Mouse (Mus musculus) frontal cortex, adult 2 months (tissue): Measurements from ENCODE around the gene Nol9. TPM values are rescaled to one million over a fixed set of nuclear protein-coding genes. Genes with fewer than 3 reads are reported as not detected.

Experiments
- DNase-seq, 2 experiments: peaks; one replicate each; pipeline ENCODE4 v3.0.0; 2022; ENCODE audit warnings: low spot score in 1 of 2; ENCODE audit errors: extremely low spot score in 1 of 2
- polyA plus RNA-seq: library from polyadenylated mRNA; depleted of rRNA; stranded (reverse); fragments of >200 nt; gene quantifications from 2 replicates; pipeline ENCODE4 v1.2.3, GENCODE M21; 2012

The Nol9 gene
- polyA plus RNA-seq, 1 experiment = 15.9 TPM

DNA sequence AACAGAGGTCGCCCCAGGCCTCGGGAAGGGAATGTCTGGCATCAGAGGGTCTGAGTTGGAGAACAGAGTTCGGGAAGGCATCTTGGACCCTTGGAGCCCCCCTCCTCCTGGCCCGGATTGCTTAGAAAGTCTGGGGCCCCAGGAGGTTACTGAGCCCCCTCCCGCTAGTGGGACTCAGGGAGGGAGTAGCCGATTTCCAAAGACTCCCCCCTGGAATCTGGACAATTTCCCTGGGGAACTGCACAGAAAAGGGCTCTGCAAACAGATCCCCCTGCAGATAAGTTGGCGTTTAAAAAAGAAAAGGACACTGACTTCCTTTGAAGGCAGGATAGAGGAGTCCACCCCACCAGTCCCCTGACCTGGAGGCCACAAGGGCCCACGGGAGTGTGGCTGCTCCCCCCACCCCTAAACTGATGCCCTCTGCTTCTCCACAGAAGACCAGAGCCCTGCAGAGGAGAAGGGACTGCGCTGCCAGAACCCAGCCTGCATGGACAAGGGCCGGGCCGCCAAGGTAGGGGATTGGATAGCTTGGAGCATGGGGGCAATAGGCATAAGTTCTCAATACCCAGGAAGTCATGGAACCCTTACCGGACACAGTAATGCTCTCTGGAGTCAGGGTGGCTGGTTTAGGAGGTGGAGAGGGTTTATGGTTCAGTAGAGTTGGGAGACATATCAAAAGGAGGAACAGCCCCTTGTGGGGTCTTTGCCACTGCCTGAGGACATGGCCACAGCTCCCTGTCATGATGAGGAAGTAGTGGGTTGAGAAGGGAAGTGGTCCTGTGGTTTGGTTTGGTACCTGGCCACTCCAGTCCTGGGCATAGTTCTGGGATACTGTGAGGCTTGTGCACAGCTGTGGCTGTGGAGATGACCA, 48.3 kb downstream of the Nol9 start:
- DNase-seq = no peak

GRCm38 (mm10) chr4:152088133-152088532, 49.0 kb downstream of the Nol9 start:
- peak in 1 of 2 experiments; percentile 76 for DNase-seq

DNA sequence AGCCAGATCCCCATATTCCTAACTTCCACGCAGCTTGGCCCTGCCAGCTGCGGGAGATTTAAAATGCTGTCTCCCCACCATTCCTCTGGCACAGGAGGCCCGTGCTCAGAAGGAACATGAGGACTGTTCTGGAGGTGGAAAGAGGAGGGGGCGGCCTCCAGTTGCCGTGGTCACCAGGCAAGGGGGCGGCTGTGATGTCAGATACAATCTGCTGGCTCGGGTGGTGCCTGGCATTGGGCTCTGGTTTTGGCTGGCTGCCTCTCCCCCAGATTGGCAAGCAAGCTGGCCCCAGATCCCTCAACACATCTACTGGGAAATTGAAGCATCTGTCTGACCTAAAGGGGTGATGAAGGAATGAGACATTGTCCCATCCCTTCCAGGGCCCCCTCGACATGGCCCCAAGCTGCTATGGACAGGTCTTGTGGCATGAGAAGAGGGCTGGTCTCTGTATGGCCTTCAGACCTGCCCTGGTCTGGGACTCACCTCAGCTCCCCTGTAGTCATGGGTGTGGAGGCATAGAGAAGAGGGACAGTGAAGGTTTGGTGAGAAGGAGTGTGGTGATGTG, 49.5 kb downstream of the Nol9 start:
- peak; percentile 86 to 90 for DNase-seq

DNA sequence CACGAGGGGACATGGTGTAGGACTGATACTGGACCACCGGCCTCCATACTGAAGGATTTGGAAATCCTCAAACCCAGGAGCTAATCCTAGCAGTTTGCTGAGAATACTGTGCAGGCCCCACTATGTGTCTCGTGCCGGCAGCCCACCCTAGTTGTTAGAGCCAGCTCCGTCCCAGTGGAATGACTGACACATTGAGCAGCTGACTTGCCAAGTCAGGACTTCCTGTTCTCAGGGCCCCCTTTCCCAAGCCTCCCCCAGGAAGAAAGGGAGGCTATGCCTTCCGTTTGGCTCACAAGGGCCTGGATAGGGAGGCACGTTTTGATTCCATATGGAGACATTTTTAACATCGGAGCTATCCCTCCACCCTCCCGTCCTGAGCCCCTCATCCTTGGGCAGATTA, 51.1 kb downstream of the Nol9 start:
- DNase-seq = no peak

DNA sequence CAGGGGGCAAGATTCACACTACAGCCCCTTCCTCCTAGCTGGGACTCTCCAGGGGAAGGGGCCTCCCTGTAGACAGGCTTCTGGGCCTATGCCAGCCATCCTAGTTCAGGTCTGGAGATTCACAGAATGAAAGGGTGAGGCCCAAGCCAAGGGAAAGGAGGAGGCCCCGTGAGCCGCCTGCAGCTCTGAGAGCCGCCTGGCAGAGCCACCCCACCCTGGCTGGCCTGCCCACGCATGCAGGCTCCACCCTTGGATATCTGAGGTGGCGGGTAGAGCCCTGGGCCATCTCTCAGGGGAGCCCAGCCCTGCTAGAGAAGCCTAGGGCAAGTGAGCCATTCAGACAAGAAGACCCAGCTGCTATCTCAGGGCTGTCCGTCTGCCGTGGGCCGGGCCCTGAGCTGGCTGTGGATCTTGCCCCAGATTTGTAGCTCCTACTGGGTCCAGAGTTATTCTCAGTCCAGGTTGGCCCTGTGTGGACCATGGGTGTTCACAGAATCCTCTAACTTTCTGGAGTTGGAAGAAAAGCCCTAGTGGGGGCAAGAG, 53.7 kb downstream of the Nol9 start:
- no peak for DNase-seq

GRCm38 (mm10) chr4:152094233-152094632, 55.1 kb downstream of the Nol9 start:
- no peak for DNase-seq

GRCm38 (mm10) chr4:152095937-152096910, 57.1 kb downstream of the Nol9 start:
- DNase-seq = peak in 1 of 2 experiments; percentile 70

- DNase-seq = no peak
Measured at GRCm38 (mm10) chr4:152096927-152097326, 57.8 kb downstream of the Nol9 start.

DNA sequence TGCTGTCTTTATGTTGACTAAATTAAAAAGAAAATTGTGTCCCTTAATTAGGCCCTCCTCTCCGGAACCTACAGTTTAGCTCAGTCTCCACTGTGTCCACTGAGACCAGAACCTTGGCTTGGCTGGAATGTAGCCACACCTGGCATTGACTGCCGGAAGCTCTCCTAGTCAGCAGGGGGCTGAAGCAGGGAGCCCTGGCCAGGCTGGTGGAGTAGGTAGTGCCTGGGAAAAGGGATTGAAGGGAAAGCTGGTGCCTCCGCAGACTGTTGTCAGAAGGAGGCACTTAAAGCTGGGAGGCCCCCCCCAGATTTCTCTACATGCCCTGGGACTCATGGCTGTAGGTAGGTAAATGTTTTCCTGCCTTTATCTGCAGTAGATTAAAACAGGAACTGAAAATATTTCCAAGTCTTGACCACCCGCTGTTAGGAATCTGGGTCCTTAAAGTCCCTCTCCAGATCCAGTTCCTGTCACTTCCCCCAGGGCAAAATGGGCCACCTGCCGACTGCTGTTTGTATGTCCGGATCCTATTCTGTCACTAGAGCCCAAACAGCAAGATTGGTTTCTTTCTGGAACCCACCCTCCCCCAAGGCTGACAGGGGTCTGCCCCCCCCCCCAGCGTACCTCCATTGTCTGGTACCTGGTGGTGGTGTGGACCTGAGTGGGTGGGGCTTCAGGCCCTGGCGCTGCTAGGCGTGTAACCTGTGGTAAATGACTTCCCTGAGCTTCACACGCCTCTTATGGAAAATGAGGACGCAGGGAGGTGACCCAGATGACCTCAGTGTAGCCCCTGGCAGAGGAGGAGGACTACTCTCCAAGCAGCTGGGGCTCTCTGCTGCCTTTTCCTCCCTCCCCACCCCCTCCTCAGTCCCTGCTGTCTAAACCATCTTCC, 59.0 kb downstream of the Nol9 start:
- no peak for DNase-seq

DNA sequence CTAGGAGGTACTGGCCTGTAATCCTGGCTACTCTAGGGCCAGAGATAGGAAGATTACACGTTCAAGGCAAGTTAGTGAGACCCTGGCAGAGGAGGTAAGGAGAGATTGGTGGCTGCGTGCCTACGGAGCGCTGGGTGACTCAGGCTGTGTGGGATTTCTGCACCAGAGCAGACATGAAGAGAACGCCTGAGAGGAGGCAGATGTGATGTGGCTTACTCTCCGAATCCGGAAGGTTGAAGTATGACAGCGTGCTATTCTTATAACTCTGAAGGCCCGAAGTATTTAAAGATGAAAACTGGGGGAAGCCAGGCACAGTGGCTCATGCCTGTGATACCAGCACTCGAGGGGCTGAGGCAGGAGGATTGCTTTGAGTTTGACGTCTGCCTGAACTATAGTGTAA, 61.4 kb downstream of the Nol9 start:
- DNase-seq = peak; percentile 83 to 87

DNA sequence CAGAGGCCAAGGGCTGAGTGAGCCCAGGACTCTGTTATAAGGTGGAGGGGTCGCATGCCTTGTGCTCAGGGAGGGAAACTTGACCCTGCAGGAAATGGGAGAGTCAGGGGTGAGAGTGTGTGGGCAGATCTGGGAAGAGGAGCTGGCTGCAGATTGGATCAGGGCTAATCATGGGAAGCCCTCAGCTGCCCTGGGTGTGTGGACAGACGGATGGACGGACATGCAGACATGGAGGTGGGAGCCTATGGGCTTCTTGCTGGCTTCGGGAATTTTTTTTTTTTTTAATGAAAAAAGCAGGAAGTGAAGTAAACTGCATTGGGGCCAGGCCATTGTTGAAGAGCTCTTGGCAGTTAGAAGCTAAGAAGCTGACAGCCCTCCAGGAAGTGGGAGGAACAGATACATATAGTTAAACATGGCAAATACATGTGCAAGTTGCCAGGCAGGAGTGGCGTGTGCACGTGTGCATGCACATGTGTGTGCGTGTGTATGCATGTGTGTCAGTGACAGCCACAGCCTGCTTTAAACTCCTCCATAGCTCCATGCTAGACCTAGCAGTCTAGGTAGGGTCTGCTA, 62.0 kb downstream of the Nol9 start:
- no peak for DNase-seq

DNA sequence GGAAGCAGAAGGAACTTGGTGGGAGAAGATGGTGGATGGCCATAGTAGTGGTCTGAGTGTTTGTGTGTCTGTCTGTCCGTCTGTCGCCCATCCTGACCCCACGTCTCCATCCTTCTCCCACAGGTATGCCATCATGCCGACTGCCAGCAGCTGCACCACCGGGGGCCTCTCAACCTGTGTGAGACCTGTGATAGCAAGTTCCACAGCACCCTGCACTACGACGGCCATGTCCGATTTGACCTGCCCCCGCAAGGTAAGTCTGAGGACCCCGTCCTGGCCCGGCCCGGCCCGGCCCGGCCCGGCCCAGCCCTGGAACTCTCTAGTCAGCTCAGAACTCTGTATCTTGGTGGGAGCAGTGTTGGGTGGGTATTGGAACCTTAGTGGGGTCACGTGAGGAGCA, 62.8 kb downstream of the Nol9 start:
- no peak for DNase-seq

- DNase-seq = peak in 1 of 2 experiments; percentile 90
Measured at GRCm38 (mm10) chr4:152103025-152103424, 63.9 kb downstream of the Nol9 start.

DNA sequence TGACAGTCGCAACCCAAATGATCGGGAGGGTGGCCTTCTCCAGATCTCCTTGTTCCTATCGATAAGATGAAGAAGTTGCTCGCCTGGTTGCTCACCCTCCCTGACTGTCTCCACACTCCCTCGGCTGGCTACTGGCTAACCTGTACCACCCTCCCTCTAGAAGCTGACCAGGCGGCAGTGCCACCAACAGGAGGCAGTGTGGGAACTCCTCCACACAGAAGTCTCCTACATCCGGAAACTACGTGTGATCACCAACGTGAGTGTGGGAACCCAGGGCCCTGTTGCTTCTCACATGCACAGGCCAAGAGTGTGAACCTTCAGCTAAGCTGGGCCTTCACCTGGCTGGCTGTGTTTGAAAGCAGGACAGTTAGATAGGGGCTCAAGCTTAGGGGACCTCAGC, 67.6 kb downstream of the Nol9 start:
- no peak for DNase-seq

GRCm38 (mm10) chr4:152107493-152107892, 68.4 kb downstream of the Nol9 start:
- DNase-seq = no peak

DNA sequence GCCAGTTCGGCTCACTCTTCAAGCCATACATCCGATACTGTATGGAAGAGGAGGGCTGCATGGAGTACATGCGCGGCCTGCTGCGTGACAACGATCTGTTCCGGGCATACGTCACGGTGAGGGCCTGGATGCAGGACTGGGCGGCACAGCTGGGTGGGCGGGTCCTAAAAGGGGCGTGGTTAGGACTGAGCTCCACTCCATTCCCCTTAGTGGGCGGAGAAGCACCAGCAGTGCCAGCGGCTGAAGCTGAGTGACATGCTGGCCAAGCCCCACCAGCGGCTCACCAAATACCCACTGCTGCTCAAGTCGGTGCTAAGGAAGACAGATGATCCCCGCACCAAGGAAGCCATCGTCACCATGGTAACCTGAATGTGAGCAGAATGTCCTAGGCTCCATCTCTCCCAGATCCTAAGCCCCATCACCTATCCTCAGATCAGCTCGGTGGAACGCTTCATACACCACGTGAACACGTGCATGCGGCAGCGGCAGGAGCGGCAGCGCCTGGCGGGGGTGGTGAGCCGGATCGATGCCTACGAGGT, 68.9 kb downstream of the Nol9 start:
- peak; percentile 67 to 69 for DNase-seq

GRCm38 (mm10) chr4:152108673-152109072, 69.6 kb downstream of the Nol9 start:
- no peak for DNase-seq

- no peak for DNase-seq
Measured at GRCm38 (mm10) chr4:152109509-152109908, 70.4 kb downstream of the Nol9 start.

- no peak for DNase-seq
Measured at GRCm38 (mm10) chr4:152110689-152111088, 71.6 kb downstream of the Nol9 start.
